Mouse (Mus musculus): ENCODE measurements around the gene Atxn2l. TPM values are rescaled to one million over a fixed set of nuclear protein-coding genes. Genes with fewer than 3 reads are reported as not detected.

The Atxn2l gene
- polyA plus RNA-seq, 1 experiment from 2014 or later: 64.2 TPM

Other genes starting within 250 kb of the Atxn2l start
- 206 and 227 TPM in 2 replicates for gene Sbk1, start 230.8 kb downstream of the Atxn2l start, polyA plus RNA-seq (2014; fragmentation: Nextera tagmentation; extraction: Ambion mirVana)
- 1.9 and 2.6 TPM in 2 replicates for gene Lat, start 133.9 kb downstream of the Atxn2l start, polyA plus RNA-seq (2014; fragmentation: Nextera tagmentation; extraction: Ambion mirVana)
- gene Spns1, start 126.0 kb downstream of the Atxn2l start, polyA plus RNA-seq (2014; fragmentation: Nextera tagmentation; extraction: Ambion mirVana): 53.0 and 54.0 TPM in 2 replicates
- 4.4 and 5.5 TPM in 2 replicates for gene Nfatc2ip, start 106.7 kb downstream of the Atxn2l start, polyA plus RNA-seq (2014; fragmentation: Nextera tagmentation; extraction: Ambion mirVana)
- not detected in 2 replicates for gene Cd19, start 88.5 kb downstream of the Atxn2l start, polyA plus RNA-seq (2014; fragmentation: Nextera tagmentation; extraction: Ambion mirVana)
- 21.4 and 23.2 TPM in 2 replicates for gene Rabep2, start 74.7 kb downstream of the Atxn2l start, polyA plus RNA-seq (2014; fragmentation: Nextera tagmentation; extraction: Ambion mirVana)
- gene Atp2a1, start 40.3 kb downstream of the Atxn2l start, polyA plus RNA-seq (2014; fragmentation: Nextera tagmentation; extraction: Ambion mirVana): 19.0 and 20.1 TPM in 2 replicates
- 51.5 and 55.5 TPM in 2 replicates for gene Sh2b1, start 28.0 kb downstream of the Atxn2l start, polyA plus RNA-seq (2014; fragmentation: Nextera tagmentation; extraction: Ambion mirVana)
- gene Tufm, start 16.1 kb downstream of the Atxn2l start, polyA plus RNA-seq (2014; fragmentation: Nextera tagmentation; extraction: Ambion mirVana): 160 and 167 TPM in 2 replicates
- 188 and 191 TPM in 2 replicates for gene Eif3c, start 63.0 kb upstream of the Atxn2l start, polyA plus RNA-seq (2014; fragmentation: Nextera tagmentation; extraction: Ambion mirVana)
- gene Apobr, start 81.5 kb upstream of the Atxn2l start, polyA plus RNA-seq (2014; fragmentation: Nextera tagmentation; extraction: Ambion mirVana): 0.54 and 0.60 TPM in 2 replicates
- gene Cln3, start 82.4 kb upstream of the Atxn2l start, polyA plus RNA-seq (2014; fragmentation: Nextera tagmentation; extraction: Ambion mirVana): 19.8 and 21.7 TPM in 2 replicates
- not detected in 2 replicates for gene Il27, start 91.5 kb upstream of the Atxn2l start, polyA plus RNA-seq (2014; fragmentation: Nextera tagmentation; extraction: Ambion mirVana)
- gene Nupr1, start 127.4 kb upstream of the Atxn2l start, polyA plus RNA-seq (2014; fragmentation: Nextera tagmentation; extraction: Ambion mirVana): 1.1 and 1.4 TPM in 2 replicates
- gene Sgf29, start 145.9 kb upstream of the Atxn2l start, polyA plus RNA-seq (2014; fragmentation: Nextera tagmentation; extraction: Ambion mirVana): 47.8 and 63.1 TPM in 2 replicates
- gene Sult1a1, start 173.0 kb upstream of the Atxn2l start, polyA plus RNA-seq (2014; fragmentation: Nextera tagmentation; extraction: Ambion mirVana): not detected in 2 replicates
- gene Bola2, start 192.0 kb upstream of the Atxn2l start, polyA plus RNA-seq (2014; fragmentation: Nextera tagmentation; extraction: Ambion mirVana): 159 and 165 TPM in 2 replicates
- gene Slx1b, start 192.3 kb upstream of the Atxn2l start, polyA plus RNA-seq (2014; fragmentation: Nextera tagmentation; extraction: Ambion mirVana): 10.6 and 11.7 TPM in 2 replicates
- gene Coro1a, start 204.3 kb upstream of the Atxn2l start, polyA plus RNA-seq (2014; fragmentation: Nextera tagmentation; extraction: Ambion mirVana): 50.6 and 52.5 TPM in 2 replicates

All from neural tube, embryonic 11.5 days (tissue).